ENCODE assay signal across 18 mouse cellular contexts in genomic region chr9:58065532-58065931, GRCm38 (mm10). TPM values are rescaled to one million over a fixed set of nuclear protein-coding genes. Genes with fewer than 3 reads are reported as not detected.
DNase-seq lines count a peak whose midpoint lies in the region; ATAC-seq and TF ChIP-seq lines count a peak whose summit lies in the region.
"Had no signal": no experiment of that assay in that cellular context is flagged by ENCODE, and none has a peak within 500 bp of the region (broad histone marks: within the 10 kb centered on the region; RNA-seq: fewer than 3 reads in every experiment).

No protein-coding gene starts in this region.

- TF ChIP-seq CTCF in kidney, adult 2 months (conservative IDR thresholded peaks at IDR 0.05; ENCODE audit: insufficient read depth, insufficient read length, low read depth, low read length): no peak

- no peak for TF ChIP-seq POLR2A in kidney, adult 2 months (IDR thresholded peaks at IDR 0.05; ENCODE audit: low read depth, low read length)

- no peak overlapping the region for H3K4me3 ChIP-seq in kidney, adult 2 months (ENCODE audit: insufficient read depth, low read depth, low read length)
- H3K4me3 ChIP-seq in embryonic facial prominence, embryonic 14.5 days (ENCODE audit: low read depth, low read length): no peak overlapping the region
- H3K4me3 ChIP-seq in hindbrain, embryonic 13.5 days: no peak overlapping the region
- no peak overlapping the region for H3K4me3 ChIP-seq in midbrain, embryonic 15.5 days
- H3K4me3 ChIP-seq: erythroblast, embryonic 14.5 days; heart, embryonic 10.5 days; kidney, embryonic 15.5 days; liver, embryonic 13.5 days had no signal

- ATAC-seq in embryonic facial prominence, embryonic 14.5 days (ENCODE audit: low read depth): no peak
- no peak for ATAC-seq in hindbrain, embryonic 13.5 days (ENCODE audit: low FRiP score)
- peak; percentile 53 for ATAC-seq in midbrain, embryonic 15.5 days (replicated peaks)
- ATAC-seq in monocyte, adult 5-6 weeks (replicated peaks; ENCODE audit: insufficient number of reproducible peaks, low FRiP score, low TSS enrichment, poor library complexity, severe bottlenecking): no peak
- ATAC-seq: lung, postnatal 0 days had no signal

- no peak overlapping the region for H3K9ac ChIP-seq in embryonic facial prominence, embryonic 14.5 days (ENCODE audit: low read depth, low read length)
- 0 out of 2 replicates have a peak overlapping the region, but pooled peaks have one; percentile 19 for H3K9ac ChIP-seq in hindbrain, embryonic 13.5 days
- H3K9ac ChIP-seq in midbrain, embryonic 15.5 days: no peak overlapping the region
- H3K9ac ChIP-seq: kidney, embryonic 15.5 days; liver, embryonic 13.5 days had no signal

- no peaks in the 10 kb centered on the region for H3K9me3 ChIP-seq in embryonic facial prominence, embryonic 14.5 days (ENCODE audit: control insufficient read depth, low read length)
- no peaks in the 10 kb centered on the region for H3K9me3 ChIP-seq in hindbrain, embryonic 13.5 days
- no peaks in the 10 kb centered on the region for H3K9me3 ChIP-seq in midbrain, embryonic 15.5 days
- H3K9me3 ChIP-seq: heart, embryonic 10.5 days; kidney, embryonic 15.5 days; liver, embryonic 13.5 days had no signal

- H3K4me2 ChIP-seq in embryonic facial prominence, embryonic 14.5 days (ENCODE audit: low read depth, low read length): no peak overlapping the region
- H3K4me2 ChIP-seq in hindbrain, embryonic 13.5 days: no peak overlapping the region
- no peak overlapping the region for H3K4me2 ChIP-seq in midbrain, embryonic 15.5 days
- H3K4me2 ChIP-seq: kidney, embryonic 15.5 days; liver, embryonic 13.5 days had no signal

- H3K4me1 ChIP-seq in kidney, adult 2 months (ENCODE audit: control insufficient read depth, insufficient read depth, low read length): no peaks in the 10 kb centered on the region
- peaks cover 10% of the 10 kb centered on the region for H3K4me1 ChIP-seq in embryonic facial prominence, embryonic 14.5 days (ENCODE audit: control insufficient read depth, insufficient read depth, low read length)
- peaks cover 63% of the 10 kb centered on the region for H3K4me1 ChIP-seq in hindbrain, embryonic 13.5 days (replicated peaks)
- peaks cover 68% of the 10 kb centered on the region for H3K4me1 ChIP-seq in midbrain, embryonic 15.5 days

- no peaks in the 10 kb centered on the region for H3K36me3 ChIP-seq in kidney, adult 2 months (ENCODE audit: control insufficient read depth, insufficient read depth, low read length)
- H3K36me3 ChIP-seq in embryonic facial prominence, embryonic 14.5 days (ENCODE audit: control insufficient read depth, insufficient read depth, low read length): no peaks in the 10 kb centered on the region
- no peaks in the 10 kb centered on the region for H3K36me3 ChIP-seq in hindbrain, embryonic 13.5 days
- no peaks in the 10 kb centered on the region for H3K36me3 ChIP-seq in midbrain, embryonic 15.5 days (replicated peaks)
- H3K36me3 ChIP-seq: heart, embryonic 10.5 days; kidney, embryonic 15.5 days; liver, embryonic 13.5 days had no signal

- WGBS in kidney, adult 2 months: 35% methylated on average over 6 of the region's 6 CpGs
- WGBS in embryonic facial prominence, embryonic 14.5 days: 30% methylated on average over 6 of the region's 6 CpGs
- 29% methylated on average over 6 of the region's 6 CpGs for WGBS in hindbrain, embryonic 13.5 days
- 10% methylated on average over 6 of the region's 6 CpGs for WGBS in midbrain, embryonic 15.5 days

- DNase-seq in kidney, adult 2 months: peak; percentile 23
- DNase-seq in kidney, adult 11 months: no peak
- peak; percentile 51 for DNase-seq in embryonic facial prominence, embryonic 14.5 days (ENCODE audit: low spot score)
- DNase-seq in MN1 (ENCODE audit: low spot score): no peak
- no peak for DNase-seq in adrenal gland, postnatal 4 days (ENCODE audit: low spot score in 2 of 2)
- DNase-seq: adrenal gland, postnatal 25 days; gastrocnemius, postnatal 10 days; liver, embryonic 13.5 days; right cerebral cortex, postnatal 25 days had no signal

- H3K27me3 ChIP-seq in kidney, adult 2 months (replicated peaks; ENCODE audit: control insufficient read depth, insufficient read depth, low read length): peaks cover 2% of the 10 kb centered on the region; the same call in 1 of the 2 replicates
- H3K27me3 ChIP-seq in embryonic facial prominence, embryonic 14.5 days (replicated peaks; ENCODE audit: control insufficient read depth, insufficient read depth, low read length): peaks cover 10% of the 10 kb centered on the region
- peaks cover 27% of the 10 kb centered on the region; the same call in 1 of the 2 replicates for H3K27me3 ChIP-seq in hindbrain, embryonic 13.5 days
- H3K27me3 ChIP-seq in midbrain, embryonic 15.5 days (replicated peaks): no peaks in the 10 kb centered on the region

- no peak overlapping the region for H3K27ac ChIP-seq in kidney, adult 2 months (ENCODE audit: insufficient read depth, low read depth, low read length)
- H3K27ac ChIP-seq in embryonic facial prominence, embryonic 14.5 days (replicated peaks; ENCODE audit: low read depth, low read length): no peak overlapping the region
- H3K27ac ChIP-seq in hindbrain, embryonic 13.5 days: peak overlapping the region; percentile 84
- H3K27ac ChIP-seq in midbrain, embryonic 15.5 days: peak overlapping the region; percentile 83
- H3K27ac ChIP-seq: heart, embryonic 10.5 days; kidney, embryonic 15.5 days; liver, embryonic 13.5 days had no signal

RNA-seq across cellular contexts. Expression of gene Stra6, which starts 1.9 kb away (rescaled TPM):
- 15.4 and 19.5 TPM in 2 replicates for polyA plus RNA-seq in kidney, adult 2 months (2012; rRNA removed)
- polyA plus RNA-seq in embryonic facial prominence, embryonic 14.5 days (2014; fragmentation: Nextera tagmentation; extraction: Ambion mirVana): 10.5 and 16.1 TPM in 2 replicates
- 19.1 and 20.1 TPM in 2 replicates for polyA plus RNA-seq in hindbrain, embryonic 13.5 days (2015; fragmentation: Nextera tagmentation; extraction: Ambion mirVana)
- polyA plus RNA-seq in midbrain, embryonic 15.5 days (2015; fragmentation: Nextera tagmentation; extraction: Ambion mirVana): 15.0 and 15.7 TPM in 2 replicates
- 1 to 10 TPM in 1 of 2 experiments, under 1 TPM in 1; 0.90 to 2.2 TPM for total RNA-seq in adrenal gland, postnatal 4 days (2021)
- total RNA-seq in monocyte, adult 5-6 weeks (2017): not detected in 3 replicates
- total RNA-seq: hematopoietic stem cell, adult 5-6 weeks; megakaryocyte-erythroid progenitor cell, adult 5-6 weeks had no signal
- polyA plus RNA-seq: erythroblast, embryonic 14.5 days had no signal

RNA-seq across cellular contexts. Expression of gene Ccdc33, which starts 53.1 kb away (rescaled TPM):
- 0.18 TPM in 1 of 2 replicates, not detected in the other for polyA plus RNA-seq in kidney, adult 2 months (2012; rRNA removed)
- polyA plus RNA-seq in embryonic facial prominence, embryonic 14.5 days (2014; fragmentation: Nextera tagmentation; extraction: Ambion mirVana): 0.25 and 0.54 TPM in 2 replicates
- 0.81 and 0.91 TPM in 2 replicates for polyA plus RNA-seq in hindbrain, embryonic 13.5 days (2015; fragmentation: Nextera tagmentation; extraction: Ambion mirVana)
- 0.36 and 0.79 TPM in 2 replicates for polyA plus RNA-seq in midbrain, embryonic 15.5 days (2015; fragmentation: Nextera tagmentation; extraction: Ambion mirVana)
- under 1 TPM in 1 of 2 experiments, not detected in 1; 0.87 TPM for total RNA-seq in adrenal gland, postnatal 4 days (2021)
- not detected in 3 replicates for total RNA-seq in monocyte, adult 5-6 weeks (2017)
- total RNA-seq: gastrocnemius, postnatal 10 days; hematopoietic stem cell, adult 5-6 weeks; megakaryocyte-erythroid progenitor cell, adult 5-6 weeks had no signal
- polyA plus RNA-seq: erythroblast, embryonic 14.5 days; heart, embryonic 10.5 days; liver, embryonic 13.5 days had no signal

RNA-seq across cellular contexts. Expression of gene Cyp11a1, which starts 59.3 kb away (rescaled TPM):
- 0.16 and 5.1 TPM in 2 replicates for polyA plus RNA-seq in kidney, adult 2 months (2012; rRNA removed)
- 5.9 and 7.0 TPM in 2 replicates for polyA plus RNA-seq in embryonic facial prominence, embryonic 14.5 days (2014; fragmentation: Nextera tagmentation; extraction: Ambion mirVana)
- polyA plus RNA-seq in hindbrain, embryonic 13.5 days (2015; fragmentation: Nextera tagmentation; extraction: Ambion mirVana): 0.31 and 0.57 TPM in 2 replicates
- polyA plus RNA-seq in midbrain, embryonic 15.5 days (2015; fragmentation: Nextera tagmentation; extraction: Ambion mirVana): 0.44 and 1.1 TPM in 2 replicates
- 1,000 to 10,000 TPM; 2,307 to 2,341 TPM for total RNA-seq in adrenal gland, postnatal 4 days (2021)
- 7.8 to 44.8 TPM (median 28.4 TPM) in 3 replicates for total RNA-seq in monocyte, adult 5-6 weeks (2017)
- total RNA-seq: megakaryocyte-erythroid progenitor cell, adult 5-6 weeks had no signal

Comparison
In these comparisons a context has a peak if more than half of its experiments do, and no peak if none do; other contexts are left out.
1. DNase-seq: peak in kidney, adult 2 months (single experiment) and embryonic facial prominence, embryonic 14.5 days (single experiment); none in kidney, adult 11 months (single experiment), MN1 (single experiment) and adrenal gland, postnatal 4 days (0 of 2).
2. H3K27ac ChIP-seq: peak in hindbrain, embryonic 13.5 days (single experiment) and midbrain, embryonic 15.5 days (single experiment); none in kidney, adult 2 months (single experiment) and embryonic facial prominence, embryonic 14.5 days (single experiment).